Mouse (Mus musculus) cerebral cortex, adult 2 months (tissue): ENCODE measurements around the gene Tmem126b.

ENCODE experiments used
- WGBS: fragments of 180-500 bp; shearing (Covaris S2); methylation state at CpG from one replicate; pipeline ENCODE4 v1.1.7; 2018; 5-methylcytosine and 5-hydroxymethylcytosine counted together

Tmem126b gene

GRCm38 (mm10) chr7:90475793-90476312 is at the start of gene Tmem126b:
TSS of gene Tmem126b (minus strand) at chr7:90476001.
- under 1% methylated on average over 36 of the region's 36 CpGs for WGBS

- WGBS: 47% methylated on average over 3 of the region's 3 CpGs
These were observed 32.3 kb upstream of the Tmem126b start for GRCm38 (mm10) chr7:90508124-90508523.

GRCm38 (mm10) chr7:90482607-90483006 is 6.8 kb upstream of the Tmem126b start:
- WGBS: 93% methylated on average over 2 of the region's 2 CpGs

- under 1% methylated on average over 32 of the region's 32 CpGs for WGBS
These were observed 778 bp upstream of the Tmem126b start, which contains the start of gene Dlg2 for GRCm38 (mm10) chr7:90476313-90477245. TSS of gene Dlg2 (plus strand) at chr7:90476672.

GRCm38 (mm10) chr7:90473511-90473910 is 2.3 kb downstream of the Tmem126b start:
- 64% methylated on average over 2 of the region's 2 CpGs for WGBS

- 97% methylated on average over 5 of the region's 5 CpGs for WGBS
These were observed 14.4 kb downstream of the Tmem126b start for GRCm38 (mm10) chr7:90461441-90461840.

- WGBS: 26% methylated on average over 14 of the region's 14 CpGs
These were observed 14.9 kb downstream of the Tmem126b start for GRCm38 (mm10) chr7:90460930-90461329.

GRCm38 (mm10) chr7:90460330-90460729 is 15.5 kb downstream of the Tmem126b start:
- 60% methylated on average over 10 of the region's 10 CpGs for WGBS

GRCm38 (mm10) chr7:90457517-90457916 is 18.3 kb downstream of the Tmem126b start:
- WGBS: 2% methylated on average over 10 of the region's 10 CpGs

GRCm38 (mm10) chr7:90456845-90457468 is 18.8 kb downstream of the Tmem126b start, which contains the start of gene Tmem126a:
TSS of gene Tmem126a (minus strand) at chr7:90457229.
- under 1% methylated on average over 41 of the region's 41 CpGs for WGBS

GRCm38 (mm10) chr7:90456149-90456844 is 19.5 kb downstream of the Tmem126b start:
- WGBS: 8% methylated on average over 7 of the region's 7 CpGs

GRCm38 (mm10) chr7:90444206-90444605 is 31.6 kb downstream of the Tmem126b start:
- 1% methylated on average over 6 of the region's 6 CpGs for WGBS

- under 1% methylated on average over 123 of the region's 123 CpGs for WGBS
These were observed 32.4 kb downstream of the Tmem126b start for GRCm38 (mm10) chr7:90443101-90444091.

- under 1% methylated on average over 50 of the region's 54 CpGs for WGBS
These were observed 33.2 kb downstream of the Tmem126b start, which contains the start of gene Crebzf for GRCm38 (mm10) chr7:90442518-90443080. TSS of gene Crebzf (plus strand) at chr7:90442729.

- 2% methylated on average over 4 of the region's 4 CpGs for WGBS
These were observed 33.7 kb downstream of the Tmem126b start for GRCm38 (mm10) chr7:90442070-90442469.

GRCm38 (mm10) chr7:90440044-90440443 is 35.8 kb downstream of the Tmem126b start:
- WGBS: 60% methylated on average over 4 of the region's 4 CpGs

- 64% methylated on average over 9 of the region's 9 CpGs for WGBS
These were observed 48.8 kb downstream of the Tmem126b start for GRCm38 (mm10) chr7:90427006-90427405.

GRCm38 (mm10) chr7:90426020-90427001 is 49.5 kb downstream of the Tmem126b start, which contains the start of gene Ccdc89:
TSS of gene Ccdc89 (plus strand) at chr7:90426577.
- WGBS: 15% methylated on average over 29 of the region's 29 CpGs
